Mouse (Mus musculus) kidney, embryonic 16.5 days (tissue): ENCODE results near the gene Ninj1. TPM values are rescaled to one million over a fixed set of nuclear protein-coding genes. Genes with fewer than 3 reads are reported as not detected.
A peak's percentile ranks its signal among the peaks of the same experiment; 100 is the strongest.

ENCODE experiments used
- ATAC-seq: fragments of 200-750 bp; cut with Nextera tagmentation; 2 replicates; pipeline ENCODE4 v1.8.0; 2017; ENCODE audit warnings: moderate TSS enrichment; ENCODE audit not compliant: low FRiP score, low TSS enrichment
- H3K27ac ChIP-seq: fragments of 300-500 bp; sonication (generic); 2 replicates; pipeline ENCODE4 v1.5.1; 2014; ENCODE audit warnings: low read length
- H3K27me3 ChIP-seq: fragments of 300-500 bp; sonication (generic); 2 replicates; pipeline ENCODE4 v1.6.1; 2014; ENCODE audit warnings: low read length, control low read depth, mixed read lengths; ENCODE audit not compliant: insufficient read depth
- H3K36me3 ChIP-seq: fragments of 300-500 bp; sonication (generic); 2 replicates; pipeline ENCODE4 v1.6.1; 2014; ENCODE audit warnings: low read length, control low read depth, mixed read lengths; ENCODE audit not compliant: insufficient read depth
- H3K4me1 ChIP-seq: fragments of 300-500 bp; sonication (generic); 2 replicates; pipeline ENCODE4 v1.6.1; 2014; ENCODE audit warnings: low read length, control low read depth, mixed read lengths; ENCODE audit not compliant: insufficient read depth
- H3K4me2 ChIP-seq: fragments of 300-500 bp; sonication (generic); replicated peaks from 2 replicates; pipeline ENCODE4 v1.6.1; 2014; ENCODE audit warnings: low read depth, low read length
- H3K4me3 ChIP-seq: fragments of 300-500 bp; sonication (generic); 2 replicates; pipeline ENCODE4 v1.5.1; 2014; ENCODE audit warnings: mild to moderate bottlenecking, low read length
- H3K9ac ChIP-seq: fragments of 300-500 bp; sonication (generic); replicated peaks from 2 replicates; pipeline ENCODE4 v1.6.1; 2014; ENCODE audit warnings: low read length
- H3K9me3 ChIP-seq: fragments of 300-500 bp; sonication (generic); 2 replicates; pipeline ENCODE4 v1.6.1; 2016; ENCODE audit warnings: low read length, control low read depth
- WGBS: fragments of 180-500 bp; shearing (Covaris S2); extraction: QIAGEN DNeasy Blood & Tissue Kit; methylation state at CpG from one replicate; pipeline ENCODE4 v1.1.7; 2014; 5-methylcytosine and 5-hydroxymethylcytosine counted together
- polyA plus RNA-seq: library from polyadenylated mRNA; unstranded; fragments of >200 nt; fragmentation: Nextera tagmentation; extraction: Ambion mirVana; gene quantifications from 2 replicates; pipeline ENCODE4 v1.2.1, GENCODE M21; 2015

Gene Ninj1
- 76.1 and 77.1 TPM in 2 replicates for polyA plus RNA-seq

DNA sequence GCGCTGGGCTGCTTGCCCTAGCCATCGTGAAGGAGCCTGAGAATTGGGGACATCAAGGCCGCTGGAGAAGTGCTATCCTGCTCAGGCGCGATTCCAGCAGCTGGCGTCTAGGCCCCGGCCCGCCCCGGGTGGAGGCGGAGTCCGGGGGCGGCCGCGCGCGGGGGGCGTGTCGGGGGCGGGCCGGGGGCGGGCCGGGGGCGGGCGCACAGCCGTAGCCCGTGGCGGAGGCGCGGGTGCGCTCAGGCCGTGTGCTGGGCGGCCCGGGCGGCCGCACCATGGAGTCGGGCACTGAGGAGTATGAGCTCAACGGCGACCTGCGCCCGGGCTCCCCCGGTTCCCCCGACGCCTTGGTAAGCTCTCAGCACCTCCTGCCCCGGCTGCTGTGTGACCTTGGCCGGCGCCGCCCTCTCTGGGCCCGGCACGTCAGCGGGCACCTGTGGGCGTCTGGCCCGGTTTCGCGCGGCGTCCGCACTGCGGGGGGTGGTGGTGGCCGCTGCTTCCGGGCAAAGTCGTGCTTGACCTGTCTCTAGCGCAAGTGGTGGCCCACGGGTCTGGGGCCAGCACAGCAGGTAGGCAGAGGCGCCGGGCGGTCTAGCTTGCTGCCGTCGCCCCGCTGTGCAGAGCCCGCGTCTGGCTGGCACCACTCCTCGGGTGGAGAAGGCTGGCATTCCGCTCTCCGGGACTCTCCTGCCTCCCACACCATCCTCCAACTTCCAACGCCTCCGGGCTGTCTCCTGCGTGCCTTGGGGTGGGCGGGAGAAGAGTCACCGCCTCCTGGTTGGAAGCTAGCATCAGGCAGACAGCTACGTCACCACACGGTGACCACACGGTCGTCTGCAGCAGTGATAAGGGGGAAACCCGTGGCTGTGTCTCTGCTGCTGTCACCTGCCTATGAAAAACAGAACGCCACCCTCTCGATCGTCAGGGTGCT is at the start of gene Ninj1:
TSS of gene Ninj1 (plus strand) at position 198 of the 931 bp plus-strand sequence.
- under 1% methylated on average over 74 of the region's 87 CpGs for WGBS
- no peaks in the 10 kb centered on the region for H3K36me3 ChIP-seq
- H3K27ac ChIP-seq = peak within 1 kb of the TSS; percentile 76
- H3K4me1 ChIP-seq = peaks cover 56% of the 10 kb centered on the region
- H3K4me2 ChIP-seq = peak within 1 kb of the TSS; percentile 97
- peak within 1 kb of the TSS; percentile 79 for H3K4me3 ChIP-seq
- peak; percentile 92 for ATAC-seq
- H3K27me3 ChIP-seq = no peaks in the 10 kb centered on the region
- no peaks in the 10 kb centered on the region for H3K9me3 ChIP-seq
- H3K9ac ChIP-seq = peak within 1 kb of the TSS; percentile 83

DNA sequence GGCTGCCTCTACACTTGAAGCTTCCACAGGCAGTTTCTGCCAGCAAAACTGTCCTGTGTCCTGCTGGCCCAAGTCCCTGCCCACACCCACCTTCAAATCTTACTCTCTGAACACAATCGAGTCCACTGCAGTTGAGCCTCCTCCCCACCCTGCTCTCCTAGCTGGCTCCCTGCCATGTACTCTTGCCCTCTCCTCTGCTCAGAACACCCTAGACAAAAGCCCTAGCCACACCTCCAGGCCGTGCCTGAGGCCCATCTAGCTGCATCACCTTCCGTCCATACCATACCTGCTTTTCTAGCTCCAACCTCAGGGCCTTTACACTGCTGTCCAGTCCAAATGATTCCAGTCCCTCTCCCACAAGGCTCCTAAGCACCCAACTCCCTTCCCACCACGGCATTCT is 46.7 kb upstream of the Ninj1 start:
- no peaks in the 10 kb centered on the region for H3K36me3 ChIP-seq
- no peaks in the 10 kb centered on the region for H3K4me1 ChIP-seq
- H3K4me3 ChIP-seq = no peak overlapping the region
- no peaks in the 10 kb centered on the region for H3K9me3 ChIP-seq
- H3K27me3 ChIP-seq = peaks cover 16% of the 10 kb centered on the region
- 59% methylated on average over 4 of the region's 4 CpGs for WGBS
- ATAC-seq = peak; percentile 69
- no peak overlapping the region for H3K27ac ChIP-seq
- H3K4me2 ChIP-seq = no peak overlapping the region
- no peak overlapping the region for H3K9ac ChIP-seq

DNA sequence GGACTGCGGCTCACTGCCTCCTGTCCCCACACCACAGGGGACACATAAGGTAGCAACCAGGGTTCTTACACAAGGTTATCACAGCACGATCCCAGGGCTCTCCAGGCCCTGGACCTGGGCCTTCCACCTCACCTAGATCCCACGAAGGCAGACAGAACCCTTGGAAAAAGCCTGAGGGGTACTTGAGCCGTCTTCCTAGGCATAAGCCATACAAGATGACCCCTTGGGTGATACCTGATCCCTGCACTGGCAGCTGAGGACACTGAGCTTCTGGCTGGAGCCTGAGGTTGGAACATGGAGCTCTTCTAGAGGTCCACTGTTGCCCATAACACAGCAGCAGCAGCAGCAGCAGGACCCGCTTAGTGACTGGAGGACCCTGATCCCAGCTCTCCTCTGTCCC is 44.9 kb upstream of the Ninj1 start:
- 80% methylated on average over 5 of the region's 5 CpGs for WGBS
- no peak overlapping the region for H3K4me2 ChIP-seq
- ATAC-seq = no peak
- H3K27ac ChIP-seq = no peak overlapping the region
- peaks cover 34% of the 10 kb centered on the region for H3K27me3 ChIP-seq
- no peaks in the 10 kb centered on the region for H3K9me3 ChIP-seq
- no peak overlapping the region for H3K9ac ChIP-seq
- no peaks in the 10 kb centered on the region for H3K36me3 ChIP-seq
- H3K4me1 ChIP-seq = 0 out of 2 replicates have a peak, but pooled peaks cover 6% of the 10 kb centered on the region
- H3K4me3 ChIP-seq = no peak overlapping the region

DNA sequence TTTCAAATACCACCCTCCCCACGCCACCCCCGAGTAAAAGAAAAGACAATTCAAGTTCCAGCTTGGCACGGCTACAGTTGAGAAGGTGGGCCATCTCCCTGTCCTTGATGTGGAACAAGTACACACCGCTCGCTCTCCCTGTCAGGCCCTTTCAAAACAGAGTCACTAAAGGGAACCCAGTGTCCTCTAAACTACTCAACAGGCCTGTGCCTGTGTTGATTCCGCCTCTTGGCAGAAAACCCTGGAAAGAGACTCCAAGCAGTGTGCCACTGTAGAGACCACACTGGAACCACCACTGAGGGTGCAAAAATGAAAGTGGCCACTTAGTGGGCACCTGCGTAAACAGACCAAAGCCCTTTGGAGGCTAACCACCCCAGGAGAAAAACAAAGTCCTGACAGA is 44.0 kb upstream of the Ninj1 start:
- Histone ChIP-seq H3K4me1 (peaks cover 12% of the 10 kb centered on the region), H3K36me3 (no peaks in the 10 kb centered on the region), H3K9me3 (no peaks in the 10 kb centered on the region), H3K4me3 (no peak overlapping the region), H3K27ac (no peak overlapping the region), H3K9ac (no peak overlapping the region), H3K27me3 (peaks cover 41% of the 10 kb centered on the region), H3K4me2 (no peak overlapping the region)
- 91% methylated on average over 7 of the region's 7 CpGs for WGBS
- ATAC-seq = no peak

DNA sequence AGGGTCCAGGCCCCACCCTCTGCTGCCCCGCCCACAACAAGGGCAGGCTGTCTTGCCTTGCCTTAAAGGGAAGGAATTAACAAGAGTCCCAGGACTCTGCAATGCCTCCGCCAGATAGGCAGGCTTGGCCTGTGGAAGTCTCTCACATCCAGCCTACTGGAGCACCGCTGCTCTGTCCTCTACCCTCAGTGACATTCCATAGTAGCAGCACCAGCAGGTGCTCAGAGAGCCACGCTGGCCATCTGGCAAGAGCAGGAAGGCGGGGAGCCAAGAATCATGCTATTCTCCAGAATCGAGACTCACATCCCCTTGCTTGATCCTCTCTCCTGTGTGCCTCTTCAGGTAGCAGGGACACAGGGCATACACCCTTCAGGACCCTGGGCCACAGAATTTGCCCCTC is 42.8 kb upstream of the Ninj1 start:
- Histone ChIP-seq H3K27me3 (peaks cover 51% of the 10 kb centered on the region), H3K4me1 (peaks cover 16% of the 10 kb centered on the region), H3K27ac (no peak overlapping the region), H3K36me3 (no peaks in the 10 kb centered on the region), H3K4me2 (no peak overlapping the region), H3K9ac (no peak overlapping the region), H3K9me3 (no peaks in the 10 kb centered on the region), H3K4me3 (no peak overlapping the region)
- WGBS = 61% methylated on average over 6 of the region's 6 CpGs
- ATAC-seq = no peak

DNA sequence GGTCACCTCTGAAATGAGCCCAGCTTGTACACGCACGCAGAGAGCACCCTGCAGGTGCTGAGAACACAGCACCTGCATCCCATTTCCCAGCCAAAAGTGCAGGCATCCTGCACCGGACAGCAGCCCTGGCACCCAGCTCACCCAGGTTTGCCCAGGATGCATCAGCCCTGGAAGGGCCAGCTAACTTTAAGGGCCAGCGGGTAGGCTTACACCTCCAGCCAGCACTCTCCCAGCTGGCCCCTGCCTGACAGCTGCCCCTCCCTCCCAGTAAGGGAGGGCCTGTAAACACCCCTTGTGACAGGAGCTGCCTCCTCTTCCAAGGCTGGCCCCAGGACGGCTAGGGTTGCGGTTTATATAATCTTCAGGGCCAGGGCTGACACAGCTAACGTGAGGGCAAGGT is 41.9 kb upstream of the Ninj1 start:
- WGBS = 43% methylated on average over 7 of the region's 7 CpGs
- Histone ChIP-seq H3K9me3 (no peaks in the 10 kb centered on the region), H3K4me3 (no peak overlapping the region), H3K4me2 (no peak overlapping the region), H3K36me3 (no peaks in the 10 kb centered on the region), H3K27me3 (peaks cover 51% of the 10 kb centered on the region), H3K9ac (no peak overlapping the region), H3K4me1 (peaks cover 16% of the 10 kb centered on the region), H3K27ac (no peak overlapping the region)
- ATAC-seq = no peak

DNA sequence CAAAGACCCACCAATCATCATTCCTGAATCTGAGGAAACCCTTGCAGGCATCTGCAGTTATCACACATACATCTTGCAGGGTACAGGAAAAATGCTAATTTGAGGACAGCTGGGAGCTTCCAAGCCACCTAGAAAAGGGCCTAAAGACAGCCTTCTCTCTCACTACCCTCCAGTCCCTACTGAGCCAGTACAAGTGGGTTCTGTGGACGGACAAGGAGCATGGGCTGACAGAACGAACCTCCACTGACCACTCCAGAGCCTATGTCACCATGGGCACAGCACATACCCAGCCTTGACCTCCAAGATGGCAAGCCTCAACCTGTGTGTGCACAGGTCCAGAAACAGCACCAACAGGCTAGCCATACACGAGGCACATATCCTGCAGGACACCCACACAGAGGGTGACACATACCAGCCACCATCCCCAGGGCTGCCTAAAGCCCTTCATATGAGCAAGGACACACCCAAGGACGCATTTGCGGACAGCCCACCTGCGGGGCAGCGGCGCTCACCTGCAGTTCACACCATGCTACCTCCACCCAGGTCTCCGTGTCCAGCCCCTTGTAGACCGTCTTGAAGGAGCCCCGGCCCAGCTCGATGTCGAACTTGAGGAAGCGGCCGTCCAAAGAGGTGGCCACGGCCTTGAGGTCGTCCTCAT is 41.1 kb upstream of the Ninj1 start:
- Histone ChIP-seq H3K4me2 (peak overlapping the region; percentile 92), H3K27ac (no peak overlapping the region), H3K4me1 (peaks cover 16% of the 10 kb centered on the region), H3K27me3 (peaks cover 51% of the 10 kb centered on the region), H3K36me3 (no peaks in the 10 kb centered on the region), H3K9me3 (no peaks in the 10 kb centered on the region), H3K9ac (peak overlapping the region; percentile 75; the same call in 1 of the 2 replicates), H3K4me3 (peak overlapping the region; percentile 61)
- 26% methylated on average over 17 of the region's 17 CpGs for WGBS
- ATAC-seq = no peak

DNA sequence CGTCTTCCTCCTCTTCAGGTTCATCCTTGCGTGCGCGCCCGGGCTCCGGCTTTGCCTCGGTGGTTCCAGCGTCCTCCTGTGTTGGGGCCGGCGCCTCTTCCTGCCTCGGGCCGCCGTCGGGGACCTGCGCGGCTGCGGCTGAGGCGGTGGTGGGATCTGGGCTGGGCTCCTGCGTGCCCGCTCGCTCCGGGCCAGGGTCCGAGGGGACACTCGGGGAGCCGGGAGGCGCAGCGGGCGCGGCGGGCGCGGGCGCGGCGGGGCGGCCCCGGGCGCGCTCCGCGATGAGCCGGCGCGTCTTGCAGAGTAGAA is 40.6 kb upstream of the Ninj1 start:
- Histone ChIP-seq H3K4me3 (peak overlapping the region; percentile 61), H3K9me3 (no peaks in the 10 kb centered on the region), H3K27ac (no peak overlapping the region), H3K4me2 (peak overlapping the region; percentile 92), H3K27me3 (peaks cover 51% of the 10 kb centered on the region), H3K4me1 (peaks cover 16% of the 10 kb centered on the region), H3K36me3 (no peaks in the 10 kb centered on the region), H3K9ac (peak overlapping the region; percentile 75)
- under 1% methylated on average over 36 of the region's 44 CpGs for WGBS
- ATAC-seq = no peak; the same call in 1 of the 2 replicates

DNA sequence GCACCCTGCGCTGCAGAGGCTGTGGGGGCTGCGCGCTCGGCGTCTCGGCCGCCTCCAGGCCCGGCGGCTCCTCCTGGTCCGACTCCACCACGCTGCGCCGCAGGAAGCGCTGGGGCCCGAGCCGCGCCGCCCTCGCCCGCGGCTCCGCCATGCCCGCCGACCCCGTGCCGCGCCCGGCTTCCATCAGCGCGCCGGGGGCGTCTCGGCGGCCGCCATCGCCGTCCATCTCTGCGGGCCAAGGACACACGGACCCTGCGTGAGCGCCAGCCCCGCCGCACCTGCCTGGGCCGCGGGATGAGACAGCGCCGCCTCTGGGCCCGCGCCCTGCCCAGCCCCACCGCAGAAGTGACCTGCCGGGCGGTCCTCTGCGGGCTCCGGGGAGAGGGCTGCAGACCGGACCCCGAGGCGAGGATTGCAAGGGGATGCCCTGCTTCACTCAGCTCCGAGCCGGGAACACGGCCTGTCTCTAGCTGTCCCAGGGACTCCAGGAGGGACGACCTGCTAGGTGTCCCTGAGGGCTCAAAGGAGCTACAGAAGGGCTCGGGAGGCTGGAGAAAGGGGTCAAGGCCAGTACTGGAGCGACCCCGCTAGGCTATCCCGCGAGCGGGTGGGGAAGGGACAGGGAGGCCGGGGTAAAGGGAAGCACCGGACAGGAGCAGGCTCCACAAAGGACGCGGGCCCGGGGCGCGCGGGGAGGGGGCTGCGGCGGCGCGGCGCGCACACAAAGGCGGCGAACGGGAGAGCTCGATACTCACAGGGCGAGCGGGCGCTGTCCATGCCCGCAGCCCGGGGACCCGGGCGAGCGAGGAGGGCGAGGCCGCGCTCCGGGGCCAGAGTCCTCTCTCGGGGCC is 40.1 kb upstream of the Ninj1 start:
- peak; percentile 70 for ATAC-seq

More for the DNA sequence above, 40.1 kb upstream of the Ninj1 start:
- Histone ChIP-seq H3K4me1 (peaks cover 16% of the 10 kb centered on the region), H3K9me3 (no peaks in the 10 kb centered on the region), H3K9ac (peak overlapping the region; percentile 75), H3K4me2 (peak overlapping the region; percentile 92), H3K27me3 (peaks cover 51% of the 10 kb centered on the region), H3K27ac (no peak overlapping the region), H3K4me3 (peak overlapping the region; percentile 61), H3K36me3 (no peaks in the 10 kb centered on the region)
- WGBS = 0% methylated on average over 75 of the region's 98 CpGs
